Mouse (Mus musculus): ENCODE data around the gene Sowahb. TPM values are rescaled to one million over a fixed set of nuclear protein-coding genes. Genes with fewer than 3 reads are reported as not detected.

Gene Sowahb
- polyA plus RNA-seq, 1 experiment from 2014 or later = 0.45 TPM

DNA sequence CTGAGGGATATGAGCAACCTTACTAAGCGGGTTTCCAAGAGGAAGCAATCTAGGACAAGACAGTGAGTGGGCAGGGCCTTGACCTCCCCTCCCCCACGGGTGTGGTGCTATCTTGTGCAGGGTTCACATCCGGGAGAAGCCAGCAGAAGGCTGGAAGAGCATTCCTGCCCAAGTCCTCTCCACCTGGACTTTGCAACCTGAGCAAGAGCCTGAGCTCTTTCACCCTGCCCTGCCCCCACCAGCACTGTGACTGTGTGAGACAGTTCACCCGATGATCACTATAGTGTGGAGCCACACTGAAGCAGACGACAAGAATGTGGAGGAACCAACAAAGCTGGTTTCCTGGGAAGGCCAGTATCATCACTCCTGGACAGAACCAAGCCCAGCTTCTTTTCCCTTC is 4.7 kb downstream of the Sowahb start:
- H3K4me2 ChIP-seq (ENCODE audit: low read depth, low read length) = no peak overlapping the region
- H3K27ac ChIP-seq (replicated peaks; ENCODE audit: low read depth, low read length) = no peak overlapping the region
- no peaks in the 10 kb centered on the region; the same call in 1 of the 2 replicates for H3K9me3 ChIP-seq (replicated peaks; ENCODE audit: control insufficient read depth, low read length)
- DNase-seq (ENCODE audit: low spot score) (no peak), ATAC-seq (replicated peaks; ENCODE audit: insufficient number of reproducible peaks, low FRiP score, low TSS enrichment, low read depth) (no peak)
- no peaks in the 10 kb centered on the region for H3K36me3 ChIP-seq (replicated peaks; ENCODE audit: control insufficient read depth, insufficient read depth, low read depth, low read length)
- no peak overlapping the region for H3K9ac ChIP-seq (replicated peaks; ENCODE audit: low read length)
- H3K27me3 ChIP-seq (ENCODE audit: control insufficient read depth, insufficient read depth, low read length) = peaks cover 31% of the 10 kb centered on the region
- 46% methylated on average over 5 of the region's 5 CpGs for WGBS
- peaks cover 11% of the 10 kb centered on the region; the same call in 1 of the 2 replicates for H3K4me1 ChIP-seq (ENCODE audit: control insufficient read depth, insufficient read depth, low read length)
- no peak overlapping the region for H3K4me3 ChIP-seq (ENCODE audit: low read depth, low read length)

DNA sequence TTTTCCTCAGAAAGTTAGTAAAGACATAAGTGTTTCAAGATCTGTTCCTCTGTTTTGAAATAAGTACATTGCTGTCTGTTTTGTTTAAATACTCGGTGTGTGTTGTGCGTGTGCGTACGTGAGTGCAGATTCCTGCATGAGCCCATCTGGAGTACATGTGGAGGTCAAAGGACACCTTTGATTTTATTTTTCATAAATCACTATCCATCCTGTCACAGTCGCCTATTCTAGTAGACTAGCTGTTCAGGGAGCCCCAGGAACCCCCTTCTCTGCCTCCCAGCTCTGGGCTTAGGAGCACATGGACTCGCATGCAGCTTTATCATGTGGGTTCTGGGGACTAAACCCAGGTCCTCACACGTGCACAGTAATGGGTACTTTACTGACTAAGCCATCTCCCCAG is 8.6 kb downstream of the Sowahb start:
- H3K4me1 ChIP-seq (ENCODE audit: control insufficient read depth, insufficient read depth, low read length) = peaks cover 4% of the 10 kb centered on the region; the same call in 1 of the 2 replicates
- DNase-seq (ENCODE audit: low spot score) (no peak), ATAC-seq (replicated peaks; ENCODE audit: insufficient number of reproducible peaks, low FRiP score, low TSS enrichment, low read depth) (no peak)

DNA sequence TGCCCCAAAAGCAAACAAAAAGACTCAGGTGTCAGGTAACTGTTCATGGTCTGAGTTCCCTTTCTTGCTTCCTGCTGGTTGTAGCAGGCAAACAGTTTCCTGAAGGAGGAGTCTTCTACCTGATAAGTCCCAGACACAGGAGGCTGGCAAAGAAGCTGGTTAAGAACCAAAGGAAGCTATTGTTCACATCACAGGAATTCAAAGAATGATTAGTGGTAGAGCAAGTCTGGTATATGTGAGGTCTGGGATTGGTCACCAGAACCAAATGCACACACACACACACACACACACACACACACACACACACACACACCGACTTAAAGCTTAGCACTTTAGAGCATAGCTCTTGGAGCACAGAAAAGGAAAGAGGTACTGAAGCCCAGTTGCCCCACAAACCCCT is 9.5 kb downstream of the Sowahb start:
- no peaks in the 10 kb centered on the region for H3K36me3 ChIP-seq (replicated peaks; ENCODE audit: control insufficient read depth, insufficient read depth, low read depth, low read length)
- 20% methylated on average over 1 of the region's 1 CpGs for WGBS
- no peak overlapping the region for H3K4me2 ChIP-seq (ENCODE audit: low read depth, low read length)
- no peak overlapping the region for H3K9ac ChIP-seq (replicated peaks; ENCODE audit: low read length)
- H3K9me3 ChIP-seq (replicated peaks; ENCODE audit: control insufficient read depth, low read length) = no peaks in the 10 kb centered on the region
- H3K4me1 ChIP-seq (ENCODE audit: control insufficient read depth, insufficient read depth, low read length) = peaks cover 4% of the 10 kb centered on the region; the same call in 1 of the 2 replicates
- no peak for ATAC-seq (replicated peaks; ENCODE audit: insufficient number of reproducible peaks, low FRiP score, low TSS enrichment, low read depth)
- no peaks in the 10 kb centered on the region for H3K27me3 ChIP-seq (ENCODE audit: control insufficient read depth, insufficient read depth, low read length)
- no peak overlapping the region for H3K27ac ChIP-seq (replicated peaks; ENCODE audit: low read depth, low read length)
- no peak overlapping the region for H3K4me3 ChIP-seq (ENCODE audit: low read depth, low read length)
- DNase-seq (ENCODE audit: low spot score) = no peak

More for the DNA sequence above, 8.6 kb downstream of the Sowahb start:
- no peaks in the 10 kb centered on the region for H3K36me3 ChIP-seq (replicated peaks; ENCODE audit: control insufficient read depth, insufficient read depth, low read depth, low read length)
- no peak overlapping the region for H3K9ac ChIP-seq (replicated peaks; ENCODE audit: low read length)
- no peaks in the 10 kb centered on the region for H3K9me3 ChIP-seq (replicated peaks; ENCODE audit: control insufficient read depth, low read length)
- WGBS = 39% methylated on average over 7 of the region's 7 CpGs
- H3K4me2 ChIP-seq (ENCODE audit: low read depth, low read length) = no peak overlapping the region
- H3K27me3 ChIP-seq (ENCODE audit: control insufficient read depth, insufficient read depth, low read length) = no peaks in the 10 kb centered on the region
- no peak overlapping the region for H3K4me3 ChIP-seq (ENCODE audit: low read depth, low read length)
- no peak overlapping the region for H3K27ac ChIP-seq (replicated peaks; ENCODE audit: low read depth, low read length)

DNA sequence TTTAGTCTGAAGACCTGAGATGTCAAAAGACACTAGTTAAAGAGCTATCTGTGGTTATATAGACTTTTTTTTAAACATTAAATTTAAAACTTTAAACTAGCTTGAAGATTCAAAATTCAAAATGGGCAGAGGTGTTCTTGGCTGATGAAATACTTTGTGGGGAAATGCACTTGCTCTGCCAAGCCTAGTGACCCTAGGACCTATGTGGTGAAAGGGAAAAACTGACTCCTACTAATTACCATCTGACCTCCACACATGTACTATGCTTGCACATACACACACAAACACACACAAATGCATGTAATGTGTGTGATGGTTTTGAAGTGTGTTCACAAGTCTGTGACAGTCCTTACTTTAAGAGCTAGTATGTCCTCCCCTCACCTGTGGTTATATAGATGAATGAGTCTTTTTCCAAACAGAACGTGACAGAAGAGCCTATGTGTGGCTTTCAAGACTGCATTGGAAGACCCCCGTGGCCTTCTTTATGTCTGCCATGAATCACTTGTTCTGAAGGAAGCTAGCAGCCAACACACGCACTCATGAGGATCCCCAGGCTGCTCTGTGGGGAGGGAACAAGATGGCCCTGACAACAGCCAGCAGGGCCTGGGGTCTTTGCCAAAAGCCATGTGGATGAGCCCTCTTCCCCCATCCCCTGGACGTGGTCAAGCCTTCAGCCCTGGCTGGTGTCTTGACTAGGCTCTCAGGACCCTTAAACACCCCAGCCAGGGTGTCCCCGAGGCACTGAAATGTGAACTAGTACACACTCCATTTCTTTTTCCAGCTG is 11.5 kb downstream of the Sowahb start:
- no peak overlapping the region for H3K9ac ChIP-seq (replicated peaks; ENCODE audit: low read length)
- 81% methylated on average over 5 of the region's 5 CpGs for WGBS
- H3K4me3 ChIP-seq (ENCODE audit: low read depth, low read length) = no peak overlapping the region
- H3K9me3 ChIP-seq (replicated peaks; ENCODE audit: control insufficient read depth, low read length) = no peaks in the 10 kb centered on the region
- H3K4me2 ChIP-seq (ENCODE audit: low read depth, low read length) = no peak overlapping the region
- no peak for ATAC-seq (replicated peaks; ENCODE audit: insufficient number of reproducible peaks, low FRiP score, low TSS enrichment, low read depth)
- no peaks in the 10 kb centered on the region for H3K36me3 ChIP-seq (replicated peaks; ENCODE audit: control insufficient read depth, insufficient read depth, low read depth, low read length)
- H3K27me3 ChIP-seq (ENCODE audit: control insufficient read depth, insufficient read depth, low read length) = no peaks in the 10 kb centered on the region
- peaks cover 4% of the 10 kb centered on the region; the same call in 1 of the 2 replicates for H3K4me1 ChIP-seq (ENCODE audit: control insufficient read depth, insufficient read depth, low read length)
- no peak overlapping the region for H3K27ac ChIP-seq (replicated peaks; ENCODE audit: low read depth, low read length)
- no peak for DNase-seq (ENCODE audit: low spot score)

DNA sequence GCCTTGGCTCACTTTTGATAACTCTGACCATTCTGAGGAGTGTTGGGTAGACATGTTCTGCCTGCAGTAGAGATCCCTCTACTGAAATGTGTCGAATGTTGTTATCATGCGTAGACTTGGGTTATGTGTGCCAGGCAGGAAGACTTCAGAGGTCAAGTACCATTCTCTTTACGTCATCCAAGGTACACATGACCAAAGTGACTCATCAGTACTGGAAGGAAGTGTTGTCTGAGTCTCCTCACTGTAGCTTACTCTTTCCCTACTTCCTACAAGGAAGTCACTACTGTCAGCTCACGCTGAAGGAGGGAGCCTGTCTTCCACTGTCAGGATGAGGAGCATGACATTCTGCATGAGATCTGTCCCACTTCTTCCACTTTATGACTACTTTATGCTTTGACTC is 12.2 kb downstream of the Sowahb start:
- H3K36me3 ChIP-seq (replicated peaks; ENCODE audit: control insufficient read depth, insufficient read depth, low read depth, low read length) = no peaks in the 10 kb centered on the region
- 85% methylated on average over 4 of the region's 4 CpGs for WGBS
- ATAC-seq (replicated peaks; ENCODE audit: insufficient number of reproducible peaks, low FRiP score, low TSS enrichment, low read depth) (no peak), DNase-seq (ENCODE audit: low spot score) (no peak)
- H3K4me2 ChIP-seq (ENCODE audit: low read depth, low read length) = no peak overlapping the region
- H3K27ac ChIP-seq (replicated peaks; ENCODE audit: low read depth, low read length) = no peak overlapping the region
- no peaks in the 10 kb centered on the region for H3K27me3 ChIP-seq (ENCODE audit: control insufficient read depth, insufficient read depth, low read length)
- no peak overlapping the region for H3K9ac ChIP-seq (replicated peaks; ENCODE audit: low read length)
- H3K4me1 ChIP-seq (ENCODE audit: control insufficient read depth, insufficient read depth, low read length) = peaks cover 2% of the 10 kb centered on the region; the same call in 1 of the 2 replicates
- H3K4me3 ChIP-seq (ENCODE audit: low read depth, low read length) = no peak overlapping the region
- no peaks in the 10 kb centered on the region for H3K9me3 ChIP-seq (replicated peaks; ENCODE audit: control insufficient read depth, low read length)

DNA sequence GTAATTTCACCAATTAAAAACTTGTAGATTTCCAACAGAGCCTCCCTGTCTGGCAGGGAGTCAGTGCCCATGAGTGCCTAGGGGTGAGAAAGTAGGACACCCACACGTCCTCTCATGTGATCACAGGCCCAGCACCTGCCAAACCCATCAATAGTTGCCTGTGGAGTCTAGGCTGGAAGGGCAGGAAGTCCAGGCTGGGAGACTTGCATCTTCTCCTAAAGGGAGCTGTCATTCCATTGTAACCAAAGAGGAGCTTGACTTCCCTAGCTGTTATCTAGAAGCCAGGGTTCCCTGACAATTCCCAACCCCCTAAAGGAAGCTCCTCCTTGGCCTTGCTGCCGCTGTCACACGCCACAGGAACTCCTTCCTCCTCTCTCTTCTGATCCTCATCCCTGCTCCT is 14.0 kb downstream of the Sowahb start:
- ATAC-seq (replicated peaks; ENCODE audit: insufficient number of reproducible peaks, low FRiP score, low TSS enrichment, low read depth) (no peak), DNase-seq (ENCODE audit: low spot score) (no peak)
- Histone ChIP-seq H3K27me3 (ENCODE audit: control insufficient read depth, insufficient read depth, low read length) (no peaks in the 10 kb centered on the region), H3K36me3 (replicated peaks; ENCODE audit: control insufficient read depth, insufficient read depth, low read depth, low read length) (no peaks in the 10 kb centered on the region), H3K27ac (replicated peaks; ENCODE audit: low read depth, low read length) (no peak overlapping the region), H3K9ac (replicated peaks; ENCODE audit: low read length) (no peak overlapping the region), H3K4me2 (ENCODE audit: low read depth, low read length) (no peak overlapping the region), H3K4me1 (ENCODE audit: control insufficient read depth, insufficient read depth, low read length) (peaks cover 4% of the 10 kb centered on the region), H3K9me3 (replicated peaks; ENCODE audit: control insufficient read depth, low read length) (no peaks in the 10 kb centered on the region), H3K4me3 (ENCODE audit: low read depth, low read length) (no peak overlapping the region)
- 53% methylated on average over 3 of the region's 3 CpGs for WGBS

DNA sequence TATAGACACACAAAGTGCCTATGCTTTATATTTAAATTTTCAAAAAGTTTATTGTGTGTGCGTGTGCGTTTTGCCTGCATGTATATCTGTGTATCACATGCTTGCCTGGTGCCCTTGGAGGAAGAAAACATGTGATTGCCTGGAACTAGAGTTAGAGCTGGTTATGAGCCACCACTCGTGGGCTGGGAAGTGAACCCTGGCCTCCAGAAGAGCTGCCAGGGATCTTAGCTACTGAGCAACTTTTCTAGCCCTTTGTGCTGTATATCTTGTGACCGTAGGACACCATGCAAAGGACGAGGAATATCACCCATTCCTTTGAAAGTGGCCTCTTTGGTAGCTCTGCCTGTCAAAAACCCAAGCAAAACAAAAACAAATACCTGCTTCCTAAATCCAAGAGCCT is 14.4 kb downstream of the Sowahb start:
- Histone ChIP-seq H3K9me3 (replicated peaks; ENCODE audit: control insufficient read depth, low read length) (no peaks in the 10 kb centered on the region), H3K4me3 (ENCODE audit: low read depth, low read length) (no peak overlapping the region), H3K27me3 (ENCODE audit: control insufficient read depth, insufficient read depth, low read length) (no peaks in the 10 kb centered on the region), H3K4me1 (ENCODE audit: control insufficient read depth, insufficient read depth, low read length) (peaks cover 4% of the 10 kb centered on the region), H3K9ac (replicated peaks; ENCODE audit: low read length) (no peak overlapping the region), H3K36me3 (replicated peaks; ENCODE audit: control insufficient read depth, insufficient read depth, low read depth, low read length) (no peaks in the 10 kb centered on the region), H3K27ac (replicated peaks; ENCODE audit: low read depth, low read length) (no peak overlapping the region), H3K4me2 (ENCODE audit: low read depth, low read length) (no peak overlapping the region)
- ATAC-seq (replicated peaks; ENCODE audit: insufficient number of reproducible peaks, low FRiP score, low TSS enrichment, low read depth) (no peak), DNase-seq (ENCODE audit: low spot score) (no peak)
- WGBS = 80% methylated on average over 5 of the region's 5 CpGs

DNA sequence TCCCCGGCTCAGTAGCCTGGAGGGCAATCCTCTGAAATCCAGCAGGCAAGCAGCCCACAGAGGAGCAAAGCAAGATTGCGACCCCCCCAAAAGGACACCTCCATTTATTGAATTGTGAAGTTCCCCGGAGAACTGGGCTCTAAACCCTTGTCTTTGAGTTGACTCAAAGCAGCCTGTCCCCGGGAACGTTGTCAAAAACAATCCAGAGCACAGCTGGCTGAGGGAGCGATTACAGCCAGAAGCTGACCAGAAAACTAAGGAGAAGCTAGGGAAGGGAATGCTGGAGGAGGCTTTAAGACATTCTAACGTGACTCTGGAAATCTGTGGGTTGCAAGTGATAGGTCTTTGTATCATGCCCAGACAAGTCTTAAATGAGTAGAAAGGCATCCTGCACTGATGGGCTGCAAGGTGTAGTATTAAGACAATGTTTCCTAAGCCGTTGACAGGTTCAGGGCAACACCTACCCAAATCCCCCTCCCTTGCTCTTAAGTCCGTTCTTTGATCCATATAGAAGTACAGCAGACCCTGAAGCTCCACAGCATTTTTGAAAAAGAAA is 17.6 kb downstream of the Sowahb start:
- H3K36me3 ChIP-seq (replicated peaks; ENCODE audit: control insufficient read depth, insufficient read depth, low read depth, low read length) = no peaks in the 10 kb centered on the region
- no peak overlapping the region for H3K4me3 ChIP-seq (ENCODE audit: low read depth, low read length)
- peaks cover 9% of the 10 kb centered on the region for H3K4me1 ChIP-seq (ENCODE audit: control insufficient read depth, insufficient read depth, low read length)
- no peak overlapping the region for H3K4me2 ChIP-seq (ENCODE audit: low read depth, low read length)
- no peak for DNase-seq (ENCODE audit: low spot score)
- WGBS = 38% methylated on average over 9 of the region's 9 CpGs
- no peaks in the 10 kb centered on the region for H3K9me3 ChIP-seq (replicated peaks; ENCODE audit: control insufficient read depth, low read length)
- H3K9ac ChIP-seq (replicated peaks; ENCODE audit: low read length) = no peak overlapping the region
- H3K27me3 ChIP-seq (ENCODE audit: control insufficient read depth, insufficient read depth, low read length) = no peaks in the 10 kb centered on the region
- H3K27ac ChIP-seq (replicated peaks; ENCODE audit: low read depth, low read length) = no peak overlapping the region
- ATAC-seq (replicated peaks; ENCODE audit: insufficient number of reproducible peaks, low FRiP score, low TSS enrichment, low read depth) = no peak

All from embryonic facial prominence, embryonic 11.5 days (tissue).